Mouse (Mus musculus) cerebellum, postnatal 4 days (tissue): Measurements from ENCODE around the gene AC131692.1.
"Not testable (repeated sequence)": the region's sequence is repeated elsewhere in the genome, so short reads cannot be mapped to it uniquely, and the experiment has no call there.

ENCODE experiments used
- DNase-seq, 2 experiments: peaks; one replicate each; pipeline ENCODE4 v3.0.0; 2022; ENCODE audit warnings: low spot score in 2 of 2, mixed read lengths in 1 of 2

Gene AC131692.1

GRCm38 (mm10) chr19:6117346-6117985 lies 23.2 kb downstream of the AC131692.1 start:
- no peak for DNase-seq

- peak; percentile 76 to 83 for DNase-seq
Observed at GRCm38 (mm10) chr19:6117986-6118676, 23.9 kb downstream of the AC131692.1 start, which contains the start of gene Sac3d1. Gene Sac3d1, minus strand, starts transcription at chr19:6118650.

- DNase-seq: peak in 1 of 2 experiments; percentile 25
Observed at GRCm38 (mm10) chr19:6118677-6119185, 24.5 kb downstream of the AC131692.1 start.

GRCm38 (mm10) chr19:6121761-6122160 lies 27.5 kb downstream of the AC131692.1 start:
- DNase-seq: no peak

GRCm38 (mm10) chr19:6123330-6123729 lies 29.1 kb downstream of the AC131692.1 start:
- DNase-seq: no peak

- DNase-seq: no peak
Observed at GRCm38 (mm10) chr19:6124898-6125297, 30.7 kb downstream of the AC131692.1 start.

- peak in 1 of 2 experiments; percentile 44 for DNase-seq
Observed at GRCm38 (mm10) chr19:6126289-6126688, 32.1 kb downstream of the AC131692.1 start.

GRCm38 (mm10) chr19:6126789-6127580 lies 32.8 kb downstream of the AC131692.1 start:
- no peak for DNase-seq

- DNase-seq: peak; percentile 74 to 87
Observed at GRCm38 (mm10) chr19:6127760-6128341, 33.6 kb downstream of the AC131692.1 start, which contains the start of gene Snx15. Gene Snx15, minus strand, starts transcription at chr19:6128304.

GRCm38 (mm10) chr19:6130414-6131128 lies 36.4 kb downstream of the AC131692.1 start:
- not testable (repeated sequence) for DNase-seq

- DNase-seq: no peak
Observed at GRCm38 (mm10) chr19:6132171-6132827, 38.1 kb downstream of the AC131692.1 start.

- not testable (repeated sequence) for DNase-seq
Observed at GRCm38 (mm10) chr19:6133197-6133596, 39.0 kb downstream of the AC131692.1 start.

- DNase-seq: no peak
Observed at GRCm38 (mm10) chr19:6136397-6136796, 42.2 kb downstream of the AC131692.1 start.

- DNase-seq: no peak
Observed at GRCm38 (mm10) chr19:6139701-6140100, 45.5 kb downstream of the AC131692.1 start.

GRCm38 (mm10) chr19:6140374-6140677 lies 46.1 kb downstream of the AC131692.1 start:
- no peak for DNase-seq

GRCm38 (mm10) chr19:6140678-6141393 lies 46.6 kb downstream of the AC131692.1 start, which contains the start of gene Batf2:
Gene Batf2, plus strand, starts transcription at chr19:6140983.
- peak; percentile 83 to 92 for DNase-seq

GRCm38 (mm10) chr19:6141394-6141749 lies 47.2 kb downstream of the AC131692.1 start, which contains the start of gene Arl2:
Gene Arl2, minus strand, starts transcription at chr19:6141548.
- peak; percentile 53 to 79 for DNase-seq

- DNase-seq: no peak
Observed at GRCm38 (mm10) chr19:6144842-6145241, 50.6 kb downstream of the AC131692.1 start.
